Mouse (Mus musculus) midbrain, embryonic 16.5 days (tissue): ENCODE data around the gene Ptrh2. TPM values are rescaled to one million over a fixed set of nuclear protein-coding genes. Genes with fewer than 3 reads are reported as not detected.

Experiments used
- ATAC-seq: fragments of 200-750 bp; cut with Nextera tagmentation; 2 replicates; pipeline ENCODE4 v1.8.0; 2017; ENCODE audit warnings: moderate TSS enrichment
- H3K27ac ChIP-seq: fragments of 300-500 bp; sonication (generic); 2 replicates; pipeline ENCODE4 v1.5.1; 2014; ENCODE audit warnings: mild to moderate bottlenecking, low read length, mixed read lengths
- H3K27me3 ChIP-seq: fragments of 300-500 bp; sonication (generic); 2 replicates; pipeline ENCODE4 v1.6.1; 2014; ENCODE audit warnings: low read depth, low read length, mixed read lengths; ENCODE audit not compliant: control insufficient read depth, insufficient read depth
- H3K36me3 ChIP-seq: fragments of 300-500 bp; sonication (generic); 2 replicates; pipeline ENCODE4 v1.6.1; 2014; ENCODE audit warnings: mild to moderate bottlenecking, low read length, moderate library complexity, mixed read lengths; ENCODE audit not compliant: control insufficient read depth, insufficient read depth
- H3K4me1 ChIP-seq: fragments of 300-500 bp; sonication (generic); 2 replicates; pipeline ENCODE4 v1.6.1; 2014; ENCODE audit warnings: mild to moderate bottlenecking, low read length, mixed read lengths; ENCODE audit not compliant: control insufficient read depth, insufficient read depth
- H3K4me2 ChIP-seq: fragments of 300-500 bp; sonication (generic); 2 replicates; pipeline ENCODE4 v1.6.1; 2014; ENCODE audit warnings: mild to moderate bottlenecking, low read length, mixed read lengths
- H3K4me3 ChIP-seq: fragments of 300-500 bp; sonication (generic); 2 replicates; pipeline ENCODE4 v1.5.1; 2014; ENCODE audit warnings: low read depth, mild to moderate bottlenecking, low read length, moderate library complexity, mixed read lengths
- H3K9ac ChIP-seq: fragments of 300-500 bp; sonication (generic); 2 replicates; pipeline ENCODE4 v1.6.1; 2014; ENCODE audit warnings: low read depth, low read length, mixed read lengths
- H3K9me3 ChIP-seq: fragments of 300-500 bp; sonication (generic); replicated peaks from 2 replicates; pipeline ENCODE4 v1.6.1; 2014; ENCODE audit warnings: mild to moderate bottlenecking, low read length, mixed read lengths; ENCODE audit not compliant: control insufficient read depth, poor library complexity, severe bottlenecking
- WGBS: fragments of 180-500 bp; shearing (Covaris S2); extraction: QIAGEN DNeasy Blood & Tissue Kit; methylation state at CpG from one replicate; pipeline ENCODE4 v1.1.7; 2014; 5-methylcytosine and 5-hydroxymethylcytosine counted together
- polyA plus RNA-seq: library from polyadenylated mRNA; unstranded; fragments of >200 nt; fragmentation: Nextera tagmentation; extraction: Ambion mirVana; gene quantifications from 2 replicates; pipeline ENCODE4 v1.2.1, GENCODE M21; 2015

Gene Ptrh2
- polyA plus RNA-seq, 1 experiment from 2014 or later, result 29.8 TPM

GRCm38 (mm10) chr11:86701151-86701550 is 17.4 kb downstream of the Ptrh2 start:
- WGBS, result 87% methylated on average over 4 of the region's 4 CpGs
- Histone ChIP-seq H3K9ac (no peak overlapping the region), H3K36me3 (peaks cover 45% of the 10 kb centered on the region), H3K9me3 (no peaks in the 10 kb centered on the region), H3K4me1 (no peaks in the 10 kb centered on the region), H3K4me2 (no peak overlapping the region), H3K4me3 (no peak overlapping the region), H3K27me3 (no peaks in the 10 kb centered on the region), H3K27ac (no peak overlapping the region)
- no peak for ATAC-seq

- H3K27ac ChIP-seq, result no peak overlapping the region
- H3K9me3 ChIP-seq, result no peaks in the 10 kb centered on the region
- no peak overlapping the region for H3K4me3 ChIP-seq
- no peaks in the 10 kb centered on the region for H3K27me3 ChIP-seq
- no peaks in the 10 kb centered on the region for H3K4me1 ChIP-seq
- peaks cover 36% of the 10 kb centered on the region for H3K36me3 ChIP-seq
- no peak overlapping the region for H3K9ac ChIP-seq
- no peak overlapping the region for H3K4me2 ChIP-seq
- no peak for ATAC-seq
Measured at GRCm38 (mm10) chr11:86714606-86715005, 30.8 kb downstream of the Ptrh2 start.

- ATAC-seq, result no peak
- H3K9me3 ChIP-seq, result no peaks in the 10 kb centered on the region
- no peaks in the 10 kb centered on the region for H3K4me1 ChIP-seq
- peaks cover 32% of the 10 kb centered on the region for H3K36me3 ChIP-seq
- H3K27me3 ChIP-seq, result no peaks in the 10 kb centered on the region
- no peak overlapping the region for H3K4me3 ChIP-seq
- no peak overlapping the region for H3K9ac ChIP-seq
- WGBS, result 89% methylated on average over 6 of the region's 6 CpGs
- no peak overlapping the region for H3K4me2 ChIP-seq
- H3K27ac ChIP-seq, result no peak overlapping the region
Measured at GRCm38 (mm10) chr11:86717306-86718065, 33.7 kb downstream of the Ptrh2 start.

GRCm38 (mm10) chr11:86718369-86718768 is 34.6 kb downstream of the Ptrh2 start:
- H3K9me3 ChIP-seq, result no peaks in the 10 kb centered on the region
- no peaks in the 10 kb centered on the region for H3K27me3 ChIP-seq
- no peak overlapping the region for H3K9ac ChIP-seq
- H3K4me2 ChIP-seq, result no peak overlapping the region
- no peaks in the 10 kb centered on the region for H3K4me1 ChIP-seq
- no peak overlapping the region for H3K4me3 ChIP-seq
- no peak overlapping the region for H3K27ac ChIP-seq
- peaks cover 32% of the 10 kb centered on the region for H3K36me3 ChIP-seq
- WGBS, result 98% methylated on average over 3 of the region's 3 CpGs
- no peak for ATAC-seq

GRCm38 (mm10) chr11:86719390-86719789 is 35.6 kb downstream of the Ptrh2 start:
- Histone ChIP-seq H3K9me3 (no peaks in the 10 kb centered on the region), H3K9ac (no peak overlapping the region), H3K36me3 (peaks cover 30% of the 10 kb centered on the region), H3K4me2 (no peak overlapping the region), H3K27me3 (no peaks in the 10 kb centered on the region), H3K4me1 (no peaks in the 10 kb centered on the region), H3K4me3 (no peak overlapping the region), H3K27ac (no peak overlapping the region)
- ATAC-seq, result no peak
- 90% methylated on average over 8 of the region's 8 CpGs for WGBS

- no peaks in the 10 kb centered on the region for H3K9me3 ChIP-seq
- no peak for ATAC-seq
- H3K4me2 ChIP-seq, result no peak overlapping the region
- H3K4me3 ChIP-seq, result no peak overlapping the region
- peaks cover 30% of the 10 kb centered on the region for H3K36me3 ChIP-seq
- WGBS, result 98% methylated on average over 3 of the region's 3 CpGs
- no peak overlapping the region for H3K9ac ChIP-seq
- H3K4me1 ChIP-seq, result no peaks in the 10 kb centered on the region
- H3K27ac ChIP-seq, result no peak overlapping the region
- H3K27me3 ChIP-seq, result no peaks in the 10 kb centered on the region
Measured at GRCm38 (mm10) chr11:86724004-86724403, 40.2 kb downstream of the Ptrh2 start.

GRCm38 (mm10) chr11:86724982-86725381 is 41.2 kb downstream of the Ptrh2 start:
- H3K4me3 ChIP-seq, result no peak overlapping the region
- H3K4me1 ChIP-seq, result no peaks in the 10 kb centered on the region
- H3K36me3 ChIP-seq, result peaks cover 25% of the 10 kb centered on the region
- ATAC-seq, result no peak
- no peak overlapping the region for H3K9ac ChIP-seq
- H3K9me3 ChIP-seq, result no peaks in the 10 kb centered on the region
- 91% methylated on average over 7 of the region's 7 CpGs for WGBS
- no peaks in the 10 kb centered on the region for H3K27me3 ChIP-seq
- no peak overlapping the region for H3K27ac ChIP-seq
- H3K4me2 ChIP-seq, result no peak overlapping the region

GRCm38 (mm10) chr11:86725607-86726006 is 41.8 kb downstream of the Ptrh2 start:
- Histone ChIP-seq H3K9me3 (no peaks in the 10 kb centered on the region), H3K9ac (no peak overlapping the region), H3K4me1 (no peaks in the 10 kb centered on the region), H3K4me2 (no peak overlapping the region), H3K27ac (no peak overlapping the region), H3K4me3 (no peak overlapping the region), H3K27me3 (no peaks in the 10 kb centered on the region), H3K36me3 (peaks cover 23% of the 10 kb centered on the region)
- ATAC-seq, result no peak

GRCm38 (mm10) chr11:86731443-86731842 is 47.7 kb downstream of the Ptrh2 start:
- no peak overlapping the region for H3K27ac ChIP-seq
- H3K36me3 ChIP-seq, result peaks cover 15% of the 10 kb centered on the region
- H3K4me2 ChIP-seq, result no peak overlapping the region
- H3K9ac ChIP-seq, result no peak overlapping the region
- no peaks in the 10 kb centered on the region for H3K4me1 ChIP-seq
- no peaks in the 10 kb centered on the region for H3K27me3 ChIP-seq
- WGBS, result 92% methylated on average over 2 of the region's 2 CpGs
- ATAC-seq, result no peak
- H3K9me3 ChIP-seq, result no peaks in the 10 kb centered on the region
- H3K4me3 ChIP-seq, result no peak overlapping the region
